In genomic region chr19:42517957-42518619, GRCm38 (mm10) we compare ENCODE assay signal across 8 mouse cellular contexts. TPM values are rescaled to one million over a fixed set of nuclear protein-coding genes. Genes with fewer than 3 reads are reported as not detected.
DNase-seq lines count a peak whose midpoint lies in the region; ATAC-seq lines count a peak whose summit lies in the region.

No protein-coding gene starts in this region.

- DNase-seq in heart, adult 9 months (ENCODE audit: low spot score in 2 of 2), result no peak
- peak; percentile 27 for DNase-seq in cerebellum, adult 8-10 months
- DNase-seq in midbrain, embryonic 11.5 days (ENCODE audit: low spot score, missing footprints), result peak; percentile 80
- DNase-seq in left cerebral cortex, adult 8-10 months (ENCODE audit: low spot score in 2 of 2), result no peak
- DNase-seq in urinary bladder, postnatal 25 days (ENCODE audit: low spot score), result no peak
- DNase-seq in kidney, postnatal 36 days, result no peak

- H3K4me2 ChIP-seq in heart, embryonic 16.5 days (ENCODE audit: low read depth, low read length), result peak overlapping the region; percentile 93
- H3K4me2 ChIP-seq in hindbrain, embryonic 12.5 days (replicated peaks), result peak overlapping the region; percentile 87
- peak overlapping the region; percentile 51 for H3K4me2 ChIP-seq in midbrain, embryonic 11.5 days

- peak overlapping the region; percentile 86 for H3K9ac ChIP-seq in heart, embryonic 16.5 days (ENCODE audit: low read length)
- H3K9ac ChIP-seq in hindbrain, embryonic 12.5 days, result peak overlapping the region; percentile 82
- peak overlapping the region; percentile 86 for H3K9ac ChIP-seq in midbrain, embryonic 11.5 days (ENCODE audit: low read length)

- peak; percentile 43 for ATAC-seq in heart, embryonic 16.5 days (replicated peaks; ENCODE audit: extremely low read depth, insufficient read depth, low FRiP score)
- peak; percentile 22 for ATAC-seq in hindbrain, embryonic 12.5 days (ENCODE audit: low FRiP score)
- peak; percentile 10; the same call in 1 of the 2 replicates for ATAC-seq in midbrain, embryonic 11.5 days (ENCODE audit: low FRiP score)

- H3K4me1 ChIP-seq in heart, embryonic 16.5 days (ENCODE audit: control insufficient read depth, insufficient read depth, low read length), result peaks cover 12% of the 10 kb centered on the region
- peaks cover 10% of the 10 kb centered on the region for H3K4me1 ChIP-seq in hindbrain, embryonic 12.5 days
- peaks cover 7% of the 10 kb centered on the region for H3K4me1 ChIP-seq in midbrain, embryonic 11.5 days (ENCODE audit: control insufficient read depth, insufficient read depth, low read length)

- 21% methylated on average over 24 of the region's 24 CpGs for WGBS in heart, embryonic 16.5 days
- whole genome bisulfite sequencing in hindbrain, embryonic 12.5 days, result 28% methylated on average over 24 of the region's 24 CpGs
- 32% methylated on average over 24 of the region's 24 CpGs for WGBS in midbrain, embryonic 11.5 days

- 0 out of 2 replicates have a peak overlapping the region, but pooled peaks have one; percentile 15 for H3K27ac ChIP-seq in heart, embryonic 16.5 days (ENCODE audit: low read length)
- peak overlapping the region; percentile 74; the same call in 1 of the 2 replicates for H3K27ac ChIP-seq in hindbrain, embryonic 12.5 days
- no peak overlapping the region for H3K27ac ChIP-seq in midbrain, embryonic 11.5 days (ENCODE audit: low read depth, low read length)

- peak overlapping the region; percentile 93 for H3K4me3 ChIP-seq in heart, embryonic 16.5 days (ENCODE audit: low read length)
- H3K4me3 ChIP-seq in hindbrain, embryonic 12.5 days, result peak overlapping the region; percentile 87
- H3K4me3 ChIP-seq in midbrain, embryonic 11.5 days (ENCODE audit: low read depth, low read length), result peak overlapping the region; percentile 85

- no peaks in the 10 kb centered on the region for H3K36me3 ChIP-seq in heart, embryonic 16.5 days (ENCODE audit: control insufficient read depth, insufficient read depth)
- H3K36me3 ChIP-seq in hindbrain, embryonic 12.5 days, result no peaks in the 10 kb centered on the region
- H3K36me3 ChIP-seq in midbrain, embryonic 11.5 days (ENCODE audit: control insufficient read depth, insufficient read depth, low read length), result no peaks in the 10 kb centered on the region

- 0 out of 2 replicates have a peak, but pooled peaks cover 3% of the 10 kb centered on the region for H3K27me3 ChIP-seq in heart, embryonic 16.5 days (ENCODE audit: control insufficient read depth, insufficient read depth, low read length)
- H3K27me3 ChIP-seq in hindbrain, embryonic 12.5 days, result peaks cover 3% of the 10 kb centered on the region; the same call in 1 of the 2 replicates
- no peaks in the 10 kb centered on the region for H3K27me3 ChIP-seq in midbrain, embryonic 11.5 days (ENCODE audit: control insufficient read depth, insufficient read depth, low read length)

- H3K9me3 ChIP-seq in heart, embryonic 16.5 days (replicated peaks; ENCODE audit: control insufficient read depth, low read length), result no peaks in the 10 kb centered on the region
- no peaks in the 10 kb centered on the region for H3K9me3 ChIP-seq in hindbrain, embryonic 12.5 days (replicated peaks)
- H3K9me3 ChIP-seq in midbrain, embryonic 11.5 days (ENCODE audit: control insufficient read depth, low read length), result no peaks in the 10 kb centered on the region

RNA-seq across cellular contexts. Expression of gene R3hcc1l, which starts 0.5 kb away (rescaled TPM):
- polyA plus RNA-seq in heart, embryonic 16.5 days (2015; fragmentation: Nextera tagmentation; extraction: Ambion mirVana), result 13.7 and 14.3 TPM in 2 replicates
- 19.9 and 23.3 TPM in 2 replicates for polyA plus RNA-seq in hindbrain, embryonic 12.5 days (2016; fragmentation: Nextera tagmentation; extraction: Ambion mirVana)
- 26.3 and 28.0 TPM in 2 replicates for polyA plus RNA-seq in midbrain, embryonic 11.5 days (2014; fragmentation: Nextera tagmentation; extraction: Ambion mirVana)
- total RNA-seq in left cerebral cortex, adult 8-10 months (2022), result 10 to 100 TPM; 23.9 to 35.7 (median 32.9) TPM

Comparison
In these comparisons a context has a peak if more than half of its experiments do, and no peak if none do; other contexts are left out.
1. DNase-seq: peak in cerebellum, adult 8-10 months (single experiment) and midbrain, embryonic 11.5 days (single experiment); none in heart, adult 9 months (0 of 2), left cerebral cortex, adult 8-10 months (0 of 2), urinary bladder, postnatal 25 days (single experiment) and kidney, postnatal 36 days (0 of 2).
2. Peak in every context shown above with its lines, with median percentiles within 50 percentile points of each other: ATAC-seq, H3K4me2 ChIP-seq, H3K4me3 ChIP-seq and H3K9ac ChIP-seq.